Mouse (Mus musculus): Measurements from ENCODE around the gene Ing1.

GRCm38 (mm10) chr8:11570742-11571141 lies 15.4 kb downstream of the Ing1 start:
- no peak for TF ChIP-seq POLR2A (IDR thresholded peaks at IDR 0.05; ENCODE audit: borderline replicate concordance, low read depth, low read length)
- no peak for TF ChIP-seq CTCF (IDR thresholded peaks at IDR 0.05; ENCODE audit: low read depth, low read length)
